Mouse (Mus musculus): ENCODE measurements at regions not wholly inside any gene's neighbourhood (a gene's known extent, or its start where the extent isn't known, plus 50 kb on each side); places are given as distances from the start of the nearest gene placed in this dataset.

DNA sequence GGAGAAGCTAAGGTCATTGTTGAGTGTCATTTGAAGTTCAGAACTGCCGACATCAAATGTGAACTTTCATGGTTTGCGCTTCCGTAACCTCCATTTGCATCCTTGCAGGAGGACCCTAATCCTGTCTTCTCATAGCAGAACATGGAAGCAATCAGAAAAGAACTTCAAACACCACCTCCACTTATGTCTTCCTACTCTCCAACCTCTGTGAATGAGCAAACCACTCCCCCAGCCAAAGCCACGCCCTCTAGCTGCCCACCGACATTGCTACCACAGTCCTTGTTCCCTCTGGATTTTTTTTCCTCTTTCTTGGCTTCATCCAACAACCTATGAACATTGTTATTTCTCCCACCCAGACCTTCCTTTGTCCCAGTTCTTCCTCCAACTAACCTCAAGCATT, 149.9 kb downstream of the Kdr start:
- no peak for DNase-seq (ENCODE audit: low read depth, low spot score)

DNA sequence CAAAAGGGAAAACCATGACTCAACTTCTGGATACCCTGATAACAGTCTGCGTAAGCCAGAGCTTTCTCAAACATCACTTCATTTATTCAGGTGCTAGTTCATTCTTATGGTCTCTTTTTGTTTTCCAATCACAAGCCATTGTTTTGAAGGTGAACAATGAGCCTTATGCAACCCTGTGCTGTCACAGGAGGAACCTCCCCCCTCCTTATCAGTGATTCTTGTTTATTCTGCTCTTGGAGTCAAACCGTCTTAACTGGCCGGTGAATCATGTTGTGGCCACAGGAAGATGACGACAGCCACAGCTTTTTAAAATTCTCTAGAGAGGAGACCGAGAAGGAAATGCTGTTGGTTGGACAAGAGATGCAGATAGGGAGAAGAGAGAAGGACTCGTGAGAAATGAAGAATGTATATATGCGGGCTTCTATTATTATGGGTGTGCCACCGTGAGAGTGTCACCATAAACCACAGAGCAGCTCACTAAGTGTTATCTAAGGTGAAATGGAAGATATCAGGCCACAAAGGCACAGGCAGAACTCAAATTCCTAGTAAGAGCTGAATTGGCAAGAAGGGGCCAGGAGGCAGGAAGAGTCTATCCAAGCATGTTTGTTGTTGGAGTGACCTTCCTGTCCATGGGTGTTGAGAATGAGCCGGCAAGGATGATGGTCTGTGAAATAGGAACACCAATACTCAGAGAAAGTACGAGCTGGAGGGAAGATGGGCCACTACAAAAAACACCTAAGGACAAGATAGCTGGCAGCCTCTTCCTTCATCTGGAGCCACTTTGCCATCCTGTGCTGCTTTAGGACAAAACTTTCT, 151.8 kb downstream of the Kdr start:
- DNase-seq (ENCODE audit: low read depth, low spot score) = no peak

DNA sequence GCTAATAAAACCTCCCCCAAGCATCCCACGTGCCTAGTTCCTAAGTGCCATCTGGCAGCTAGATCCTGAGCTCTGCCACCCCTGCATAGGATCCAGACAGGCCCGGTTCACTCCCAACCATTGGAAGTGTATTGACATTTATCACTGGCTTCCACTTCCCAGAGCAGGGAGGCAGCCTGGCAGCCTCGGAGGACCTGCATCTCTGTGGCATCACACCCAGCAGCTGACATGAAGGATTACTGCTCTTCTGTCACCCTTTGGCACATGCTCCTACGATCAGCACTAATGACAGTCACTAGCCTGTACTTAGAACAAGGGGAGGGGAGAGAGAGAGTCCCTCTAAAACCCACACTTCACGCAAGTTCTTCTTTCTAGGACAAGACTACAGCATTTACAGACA, 152.7 kb downstream of the Kdr start:
- DNase-seq (ENCODE audit: low read depth, low spot score) = no peak

DNA sequence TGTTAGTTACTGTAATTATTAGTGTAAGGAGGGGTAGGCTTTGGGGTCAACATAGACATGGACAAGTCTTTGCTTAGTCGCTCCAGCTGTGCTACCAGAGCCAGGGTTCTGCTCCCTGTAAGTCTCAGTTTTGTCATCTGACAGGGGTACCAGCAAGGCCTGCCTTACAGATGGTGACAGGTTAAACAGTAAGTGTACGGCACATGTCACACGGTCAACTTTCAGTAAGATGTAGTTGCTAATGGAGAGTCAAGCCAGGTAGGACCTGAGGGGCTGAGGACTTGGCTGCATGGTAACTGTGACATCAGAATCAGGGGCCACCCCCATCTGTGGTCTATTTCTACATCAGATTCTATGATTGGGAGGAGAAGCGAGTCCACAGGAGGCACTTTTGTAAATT, 153.6 kb downstream of the Kdr start:
- DNase-seq (ENCODE audit: low read depth, low spot score) = no peak

DNA sequence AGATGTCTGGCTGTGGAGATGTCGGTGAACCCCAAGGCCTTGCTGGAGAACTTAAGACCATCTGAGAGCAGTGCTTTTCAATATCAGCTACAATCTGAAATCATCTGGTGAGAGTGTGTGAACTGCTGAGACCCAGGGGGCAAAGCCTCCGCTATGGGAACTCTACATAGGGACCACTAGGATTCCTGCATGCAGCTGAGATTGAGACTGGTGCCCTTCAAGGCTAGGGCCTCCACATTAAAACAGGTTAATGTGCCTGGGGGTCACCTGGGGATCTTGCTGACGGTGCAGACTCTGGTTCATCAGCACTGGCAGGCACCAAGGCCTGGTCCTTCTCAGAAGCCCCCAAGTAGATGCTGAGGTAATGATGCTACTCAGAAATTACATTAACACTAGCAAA, 154.6 kb downstream of the Kdr start:
- DNase-seq (ENCODE audit: low read depth, low spot score) = no peak

DNA sequence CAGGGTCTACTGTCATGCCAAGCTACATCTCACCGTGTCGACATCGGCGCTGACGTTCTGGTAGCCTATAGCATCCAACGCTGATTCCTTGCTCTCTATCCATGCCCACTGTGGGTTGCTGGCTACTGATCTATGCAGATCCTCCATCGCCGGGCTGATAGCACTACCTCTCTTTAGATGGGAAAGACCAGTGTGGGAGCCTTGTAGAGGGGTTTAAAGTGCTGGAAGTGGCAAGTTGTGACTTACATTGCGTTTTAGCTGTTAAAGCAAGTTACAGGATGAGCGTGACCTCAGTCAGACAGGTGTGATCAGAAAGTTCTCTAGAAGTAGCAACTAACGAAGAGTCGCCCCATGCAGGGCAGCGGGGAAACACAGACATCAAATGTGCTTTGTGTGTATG, 160.9 kb downstream of the Kdr start:
- no peak for DNase-seq (ENCODE audit: low read depth, low spot score)

DNA sequence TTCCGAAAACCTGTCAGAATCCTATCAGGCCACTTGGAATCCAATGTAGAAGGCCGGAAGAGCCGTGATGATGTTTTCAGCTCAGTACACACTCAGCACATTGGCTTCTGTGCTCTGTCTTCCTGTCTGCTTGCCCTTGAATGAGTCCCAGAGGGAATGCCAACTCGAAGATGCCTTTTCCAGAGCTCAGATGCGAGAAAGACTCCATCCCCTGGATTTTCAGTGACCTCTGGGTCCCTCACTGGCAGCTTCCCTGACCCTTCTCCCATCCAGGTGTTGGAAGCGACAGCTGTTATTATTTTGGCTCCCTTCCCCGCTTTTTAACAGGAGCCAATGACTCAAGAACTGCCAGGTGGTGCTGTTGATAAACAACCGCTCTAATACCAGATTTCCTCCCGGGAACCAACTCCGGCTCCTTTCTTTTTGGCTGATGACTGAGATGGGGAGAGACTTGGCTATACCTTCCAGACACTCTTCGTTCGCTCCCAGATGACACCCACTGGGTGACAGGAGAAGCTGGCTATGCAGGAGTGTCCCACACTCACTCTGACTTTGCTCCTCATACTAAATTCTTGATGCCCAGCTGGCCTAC, 163.8 kb downstream of the Kdr start:
- no peak for DNase-seq (ENCODE audit: low read depth, low spot score)

DNA sequence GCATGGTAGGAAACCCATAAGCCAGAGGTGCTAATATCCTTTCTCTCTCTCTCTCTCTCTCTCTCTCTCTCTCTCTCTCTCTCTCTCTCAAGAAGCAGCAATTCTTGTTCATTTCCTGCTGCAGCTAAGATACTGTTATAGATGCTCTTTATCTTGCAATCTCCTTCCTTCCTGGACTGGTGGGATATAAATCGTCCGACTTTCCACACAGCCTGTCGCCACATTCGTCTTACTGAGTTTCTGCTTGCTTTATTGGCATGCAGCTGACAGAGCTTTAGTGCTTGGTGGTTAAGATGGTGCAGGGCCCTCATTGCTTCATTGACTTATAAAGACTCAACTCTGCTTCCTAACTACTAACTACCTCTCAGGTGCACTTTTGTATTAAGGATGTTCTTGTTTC, 165.6 kb downstream of the Kdr start:
- no peak for DNase-seq (ENCODE audit: low read depth, low spot score)

DNA sequence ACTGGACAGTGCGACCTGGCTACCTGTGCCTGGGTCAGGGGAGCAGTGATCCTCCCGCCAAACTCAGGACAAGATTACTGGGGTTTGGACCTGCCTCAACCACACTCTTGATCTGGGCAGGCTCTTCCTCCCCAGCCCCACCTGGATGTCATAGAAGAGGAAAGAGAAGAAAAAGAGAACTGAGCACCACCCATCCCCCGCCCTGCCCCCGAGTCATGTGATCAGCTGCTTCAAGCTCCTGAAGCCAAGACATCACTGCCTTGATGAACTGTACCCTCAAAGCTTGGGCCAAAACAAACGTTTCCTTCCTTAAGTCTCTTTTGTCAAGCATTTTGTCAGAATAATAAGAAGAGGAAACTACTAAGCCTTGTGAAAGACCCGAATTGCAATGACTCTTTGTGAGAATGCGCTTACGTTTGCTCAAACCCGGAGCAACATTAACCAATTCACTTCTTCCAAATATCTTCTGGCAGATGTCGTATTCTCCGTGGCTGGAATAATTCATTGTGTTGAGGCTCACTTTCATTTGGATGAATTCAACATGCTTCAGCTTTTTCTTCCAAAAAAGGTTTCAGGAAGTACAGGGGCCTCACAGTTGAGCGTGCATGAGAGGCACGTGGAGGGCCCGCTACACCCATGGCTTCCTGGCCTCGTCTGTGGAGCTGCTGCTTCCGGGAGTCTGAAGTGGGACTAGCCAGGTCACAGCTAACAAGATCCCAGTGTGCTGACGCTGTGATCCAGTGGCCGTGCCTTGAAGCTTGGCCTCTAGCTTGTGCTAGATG, 169.5 kb downstream of the Kdr start:
- DNase-seq (ENCODE audit: low read depth, low spot score) = no peak

DNA sequence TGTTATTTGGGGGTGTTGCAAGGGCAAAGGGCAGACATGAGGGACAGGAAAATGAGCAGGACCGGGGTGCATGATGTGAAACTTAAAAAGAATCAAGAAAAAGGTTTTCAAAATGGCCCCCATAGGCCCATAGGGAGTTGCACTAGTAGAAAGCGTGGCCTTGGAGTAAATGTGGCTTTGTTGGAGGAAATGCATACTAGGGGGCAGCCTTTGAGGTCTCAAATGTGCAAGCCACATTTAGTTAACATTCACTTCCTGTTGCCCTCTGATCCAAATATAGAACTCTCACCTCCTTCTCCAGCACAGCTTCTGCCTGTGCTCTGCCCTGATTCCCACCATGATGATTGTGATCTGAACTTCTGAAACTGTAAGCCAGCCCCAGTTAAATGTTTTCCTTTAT, 173.2 kb downstream of the Kdr start:
- DNase-seq (ENCODE audit: low read depth, low spot score) = no peak

DNA sequence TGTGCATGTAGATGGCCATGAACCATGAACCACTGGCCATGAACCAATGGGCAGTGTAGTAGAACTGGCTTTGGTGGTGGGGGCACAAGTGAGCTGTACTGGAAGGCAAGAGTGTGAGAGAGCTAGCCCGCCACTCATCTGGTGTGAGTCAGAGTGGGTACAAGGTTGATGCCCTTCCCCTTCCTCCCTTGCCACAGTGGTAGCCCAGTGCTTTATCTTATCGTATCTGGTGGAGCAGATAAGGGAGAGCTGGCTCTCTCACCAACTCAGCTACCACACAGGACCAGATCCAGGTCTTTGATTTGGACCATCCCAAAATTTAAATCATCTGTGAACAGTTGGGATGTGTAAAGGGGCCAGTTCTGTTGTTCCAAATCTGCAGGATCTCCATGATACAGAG, 173.9 kb downstream of the Kdr start:
- no peak for DNase-seq (ENCODE audit: low read depth, low spot score)

DNA sequence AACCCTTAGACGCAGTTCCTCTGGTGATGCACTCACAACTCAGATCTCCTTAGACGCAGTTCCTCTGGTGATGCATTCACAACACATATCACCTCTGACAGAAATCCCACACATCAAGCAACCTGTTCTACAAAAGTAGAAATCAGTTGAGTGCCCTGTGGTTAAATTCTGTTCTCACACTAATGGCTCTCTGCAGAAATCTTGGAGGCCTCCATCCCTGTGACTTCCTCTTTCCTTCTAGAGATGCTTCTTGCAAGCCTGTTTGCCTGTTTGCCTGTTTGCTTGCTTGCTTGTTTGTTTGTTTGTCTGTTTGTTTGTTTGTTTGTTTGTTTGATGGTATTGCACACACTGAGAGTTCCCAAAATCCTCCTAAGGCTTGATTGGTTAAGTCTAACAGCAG, 175.2 kb downstream of the Kdr start:
- DNase-seq (ENCODE audit: low read depth, low spot score) = no peak

DNA sequence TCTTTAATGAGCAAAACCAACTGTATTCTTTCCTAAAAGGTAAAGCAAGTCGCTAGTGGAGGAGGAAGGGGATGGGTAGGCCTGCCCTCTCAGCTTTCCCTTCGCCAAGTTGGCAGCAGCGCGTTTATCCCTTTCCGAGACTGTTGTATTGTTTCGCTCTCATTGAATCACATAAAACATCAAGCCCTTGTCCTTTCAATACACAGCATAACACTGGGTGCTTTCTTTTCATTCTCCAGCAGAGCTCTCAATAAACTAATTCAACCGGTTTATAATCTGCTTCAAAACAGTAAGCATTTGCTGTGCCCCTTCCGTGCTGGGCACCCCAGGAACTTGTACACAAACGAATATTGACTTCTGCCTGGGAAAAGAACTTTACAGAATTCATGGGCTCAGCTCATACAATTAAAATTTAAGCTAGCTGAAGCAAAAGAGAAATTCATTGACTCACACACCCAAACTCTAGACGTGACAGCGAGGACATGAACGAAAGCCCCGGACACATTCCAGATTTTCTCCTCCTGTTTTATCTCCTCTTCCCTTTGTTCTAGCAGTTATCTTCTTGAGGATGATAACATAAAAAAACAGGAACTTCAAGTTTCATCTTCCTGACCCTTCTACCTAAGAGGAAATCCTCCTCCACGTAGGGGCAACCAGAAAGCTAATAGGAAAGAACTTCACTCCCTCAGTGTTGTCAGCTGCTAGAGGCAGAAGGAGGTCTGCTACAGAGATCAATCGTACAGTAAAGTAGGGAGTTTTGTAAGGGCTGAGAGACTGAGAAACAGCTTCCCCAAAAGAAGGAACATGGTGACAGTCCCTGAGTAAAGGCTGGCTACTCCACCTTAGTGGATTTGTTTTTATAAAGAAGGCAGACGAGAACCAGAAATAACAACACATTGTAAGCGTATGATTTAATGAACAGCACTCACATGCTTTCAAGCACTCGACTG, 177.9 kb downstream of the Kdr start:
- no peak for DNase-seq (ENCODE audit: low read depth, low spot score)

DNA sequence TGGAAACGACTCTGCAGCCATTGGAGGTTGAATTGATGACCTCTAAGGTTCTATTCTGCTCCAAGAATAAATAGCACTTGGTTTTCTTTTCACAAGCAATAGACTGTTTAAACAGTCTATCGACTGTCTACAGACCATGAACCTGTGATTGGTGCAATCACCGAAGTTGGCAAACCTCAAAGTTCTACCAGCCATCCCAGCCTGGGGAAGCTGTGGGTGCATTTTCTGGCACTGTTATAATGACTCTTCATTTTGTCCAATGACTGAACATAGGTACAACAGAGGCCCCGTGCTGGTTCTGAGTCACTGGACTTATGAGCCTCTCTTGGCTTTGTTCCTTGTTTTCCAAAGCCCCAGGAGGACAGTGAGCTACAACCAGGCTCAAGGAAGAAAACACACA, 178.6 kb downstream of the Kdr start:
- DNase-seq (ENCODE audit: low read depth, low spot score) = no peak

DNA sequence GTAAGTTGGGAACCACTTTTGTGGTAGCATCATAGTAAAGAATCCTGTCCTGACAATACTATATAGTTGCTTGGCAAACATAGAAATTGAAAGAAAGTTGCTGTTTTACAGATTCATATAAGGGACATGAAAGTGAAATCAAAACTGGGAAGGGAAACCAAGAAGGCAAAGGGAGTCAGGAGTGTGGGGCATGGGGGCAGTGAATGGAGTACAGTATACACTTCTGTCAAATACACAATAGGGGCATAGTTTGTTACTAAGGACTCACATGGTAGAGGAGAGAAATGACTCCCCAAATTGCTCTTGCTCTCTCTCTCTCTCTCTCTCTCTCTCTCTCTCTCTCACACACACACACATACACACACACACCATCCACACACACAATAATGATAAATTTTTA, 185.1 kb downstream of the Kdr start:
- no peak for DNase-seq (ENCODE audit: low read depth, low spot score)

DNA sequence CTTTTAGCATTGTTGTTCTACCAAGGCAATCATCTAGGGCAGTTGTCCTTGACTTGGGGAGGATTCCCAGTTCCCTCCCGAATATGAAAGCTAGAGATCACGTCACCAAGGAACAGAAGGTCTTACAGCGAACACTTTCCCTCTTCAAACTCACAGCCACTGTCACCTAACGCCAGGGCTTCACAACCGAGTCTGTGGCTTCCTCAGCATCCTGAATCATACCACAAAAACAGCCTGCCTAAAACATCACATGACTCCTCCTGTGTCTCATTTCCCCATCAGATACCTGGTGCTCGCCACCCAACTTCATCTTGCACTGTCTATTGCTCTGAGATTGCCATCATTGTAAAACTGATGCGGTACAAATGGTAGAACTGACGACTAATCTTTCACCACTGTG, 186.5 kb downstream of the Kdr start:
- no peak for DNase-seq (ENCODE audit: low read depth, low spot score)

DNA sequence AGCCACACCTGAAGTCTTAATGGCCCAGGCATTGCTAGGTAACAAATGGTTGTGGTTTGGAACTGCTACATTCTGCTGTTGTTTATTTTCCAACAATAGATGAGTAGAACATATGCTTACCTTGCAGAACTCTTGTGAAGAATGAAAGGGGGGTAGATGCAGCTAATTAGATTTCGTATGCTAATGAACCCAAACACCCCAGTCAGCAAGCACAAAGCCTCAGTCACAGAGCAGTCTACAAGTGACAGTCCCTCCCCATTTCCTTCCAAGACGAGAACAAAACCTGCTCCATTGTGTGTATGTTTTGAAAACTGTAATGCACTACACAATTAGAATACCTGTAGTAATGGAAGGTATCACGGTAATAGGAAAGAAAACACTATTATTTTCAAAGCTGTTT, 190.2 kb downstream of the Kdr start:
- DNase-seq (ENCODE audit: low read depth, low spot score) = no peak

DNA sequence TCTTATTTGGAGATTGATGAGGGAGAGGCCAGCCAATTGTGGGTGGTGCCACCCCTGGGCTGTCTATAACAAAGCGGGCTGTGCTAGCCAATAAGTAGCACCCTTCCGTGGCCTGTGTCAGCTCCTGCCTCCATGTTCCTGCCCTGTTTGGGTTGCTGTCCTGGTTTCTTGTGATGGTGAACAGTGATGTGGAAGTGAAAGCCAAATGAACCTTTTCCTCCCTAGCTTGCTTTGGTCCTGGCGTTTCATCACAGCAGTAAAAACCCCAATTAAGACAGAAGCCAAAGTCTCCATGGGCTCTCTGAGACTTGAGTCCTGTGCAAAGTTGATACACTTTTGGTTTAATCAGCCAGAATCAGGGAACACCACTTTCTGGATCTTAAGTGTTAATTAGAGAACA, 192.1 kb downstream of the Kdr start:
- no peak for DNase-seq (ENCODE audit: low read depth, low spot score)

DNA sequence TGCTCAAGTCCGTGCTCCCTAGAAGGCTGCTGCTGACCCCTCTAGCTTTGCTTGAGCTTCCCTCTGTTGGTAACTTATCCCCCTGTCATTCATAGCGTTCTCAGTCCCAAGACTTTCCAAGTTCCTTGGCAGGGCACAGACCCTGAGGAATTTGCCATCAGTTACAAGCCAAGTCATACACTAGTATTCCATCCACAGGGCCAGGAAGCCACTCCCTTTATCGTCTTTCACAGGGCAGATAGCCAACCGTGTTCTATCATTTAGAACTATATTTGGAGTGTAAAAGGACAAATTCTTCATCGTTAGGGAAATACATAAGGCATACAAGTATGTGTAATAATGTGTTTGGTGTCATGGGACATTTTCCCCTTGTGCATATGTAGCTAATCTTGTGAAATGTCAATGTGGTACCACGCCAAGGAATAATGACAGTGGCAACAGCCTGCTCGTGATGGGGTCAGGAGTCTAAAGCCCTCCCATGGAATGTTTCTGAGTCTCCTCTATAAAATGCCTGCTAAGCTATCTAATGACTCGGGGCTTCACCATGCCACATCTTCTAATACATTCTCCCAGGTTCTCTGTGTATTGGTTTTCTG, 193.2 kb downstream of the Kdr start:
- DNase-seq (ENCODE audit: low read depth, low spot score) = no peak

DNA sequence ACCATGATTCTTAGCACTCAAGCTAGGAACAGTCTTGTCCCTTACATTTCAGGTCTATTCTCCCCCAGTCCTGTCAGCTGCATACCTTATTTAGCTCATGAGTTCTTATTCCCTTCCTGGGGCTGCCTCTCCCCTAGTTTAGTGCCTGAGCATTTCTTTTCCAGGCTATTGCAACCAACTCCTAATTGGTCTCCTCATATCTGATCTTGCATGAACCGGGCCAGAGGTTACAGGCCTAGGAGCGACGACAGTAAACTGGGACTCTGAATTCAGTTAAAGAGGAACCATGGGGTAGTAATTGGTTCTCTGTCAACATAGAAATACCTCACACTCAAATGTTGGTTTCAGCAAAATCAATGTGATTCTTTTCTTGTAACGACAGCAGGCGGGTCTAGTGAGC, 195.9 kb downstream of the Kit start:
- no peak for DNase-seq (ENCODE audit: low read depth, low spot score)

DNA sequence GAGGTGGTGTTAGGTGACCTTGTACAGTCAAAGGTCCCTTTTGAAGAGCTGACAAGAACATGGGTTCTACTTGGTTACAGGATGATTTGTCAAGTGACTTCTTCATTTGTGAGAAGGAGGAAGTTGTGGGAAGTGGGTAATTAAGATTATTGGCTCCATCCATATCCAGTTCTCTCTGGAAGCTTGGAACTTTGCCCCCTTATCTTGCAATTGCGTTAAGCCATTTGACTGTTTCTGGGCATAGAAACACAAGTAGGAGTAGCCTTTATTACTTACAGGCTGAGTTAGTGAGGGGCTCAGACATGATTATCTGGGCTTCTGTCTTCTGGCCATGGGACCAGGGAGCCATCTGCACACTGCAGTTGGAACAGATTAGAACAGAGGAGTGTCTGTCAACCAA, 192.5 kb downstream of the Kit start:
- DNase-seq (ENCODE audit: low read depth, low spot score) = no peak

All from brain, embryonic 18.5 days (tissue).